Mouse (Mus musculus): ENCODE data around the gene Sema4f. TPM values are rescaled to one million over a fixed set of nuclear protein-coding genes. Genes with fewer than 3 reads are reported as not detected.

The Sema4f gene
- total RNA-seq (2022) = under 1 TPM in 3 of 4 experiments, not detected in 1; 0.17 to 0.31 (median 0.22) TPM

- no peak for DNase-seq (ENCODE audit: low spot score)
Observed at GRCm38 (mm10) chr6:82939167-82939912, at the start of gene Sema4f. TSS of gene Sema4f (minus strand) at chr6:82939769.

DNA sequence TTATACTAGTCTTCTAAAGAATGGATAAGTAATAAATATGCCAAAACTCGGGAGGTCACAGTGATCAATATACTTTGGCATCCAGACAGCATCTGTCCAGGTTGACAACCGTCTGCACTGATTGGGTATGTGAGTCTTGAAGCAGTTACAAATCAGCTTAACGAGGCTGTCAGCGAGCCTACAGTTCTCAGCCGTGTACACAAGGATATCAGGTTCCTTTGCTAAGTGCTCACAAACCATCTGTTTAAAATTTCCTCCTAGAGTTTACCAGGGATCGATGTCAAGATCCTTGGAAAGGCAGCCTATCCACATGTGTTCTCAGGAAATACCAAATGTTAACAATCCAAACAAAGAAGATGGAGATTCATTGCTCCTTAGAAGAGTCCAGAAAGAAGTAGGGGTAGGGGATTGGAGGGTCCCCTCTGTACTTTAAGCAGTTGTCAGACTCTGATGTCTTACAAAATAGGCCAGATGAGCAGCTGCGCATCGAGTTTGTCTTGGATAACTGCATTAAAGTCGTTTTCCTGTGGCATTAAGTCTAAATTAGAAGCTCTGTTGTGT lies 47.9 kb upstream of the Sema4f start:
- no peak for DNase-seq (ENCODE audit: low spot score)

DNA sequence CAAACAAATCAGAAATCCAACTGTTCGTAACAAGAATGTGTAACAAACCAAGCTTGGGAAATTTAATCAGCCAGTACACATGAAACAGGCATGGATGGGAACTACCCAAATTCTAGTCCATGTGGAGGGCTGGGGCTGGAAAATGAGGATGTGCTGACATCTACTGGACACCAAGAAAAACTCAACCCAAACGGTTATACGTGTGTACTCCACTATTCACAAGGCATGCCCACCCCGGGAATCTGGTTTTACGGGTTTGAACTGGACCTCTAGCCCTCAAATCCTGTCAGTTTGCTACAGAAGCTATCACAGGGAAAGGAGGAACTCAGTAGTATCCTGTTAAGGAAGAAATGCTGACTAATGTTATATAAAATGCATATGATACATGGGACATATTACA lies 31.5 kb upstream of the Sema4f start:
- peak; percentile 28 for DNase-seq (ENCODE audit: low spot score)

DNA sequence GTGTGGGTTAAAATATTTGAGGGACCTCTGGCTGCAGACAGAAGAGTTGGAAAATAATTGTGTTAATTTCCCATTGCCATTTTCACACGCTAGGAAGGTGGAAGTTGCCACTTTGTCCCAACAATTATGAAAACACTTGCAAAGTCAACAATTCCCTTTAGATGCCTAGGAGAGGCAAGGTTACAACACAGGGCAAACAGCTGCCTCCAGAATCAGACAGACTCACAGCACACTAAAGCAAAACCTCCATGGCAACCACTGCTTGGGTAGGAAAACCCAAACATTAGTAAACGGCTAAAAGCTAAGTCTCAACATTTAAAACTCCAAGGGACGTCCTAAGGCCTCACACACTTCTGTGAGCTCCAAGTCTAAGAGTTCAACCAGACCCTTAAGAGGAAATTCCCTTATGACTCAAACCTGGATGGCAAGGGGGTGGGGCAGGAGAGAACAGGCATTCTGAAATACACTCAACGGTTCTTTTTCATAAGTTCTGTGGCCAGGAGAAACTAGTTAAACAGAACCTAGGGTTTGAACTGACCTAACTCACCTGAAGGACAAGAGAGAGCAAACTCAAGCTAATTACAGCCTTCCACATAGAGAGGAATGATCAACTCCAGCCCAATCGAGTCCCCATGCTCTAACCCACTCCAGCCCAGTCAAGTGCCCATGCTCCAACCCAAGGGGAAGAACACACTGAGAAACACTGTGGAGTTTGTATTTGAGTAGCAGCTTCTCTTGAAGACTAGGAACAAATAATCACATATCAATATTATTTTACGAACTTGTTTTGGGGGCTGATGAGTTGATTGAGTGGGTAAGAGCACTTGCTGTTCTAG lies 29.9 kb upstream of the Sema4f start:
- DNase-seq (ENCODE audit: low spot score) = no peak

DNA sequence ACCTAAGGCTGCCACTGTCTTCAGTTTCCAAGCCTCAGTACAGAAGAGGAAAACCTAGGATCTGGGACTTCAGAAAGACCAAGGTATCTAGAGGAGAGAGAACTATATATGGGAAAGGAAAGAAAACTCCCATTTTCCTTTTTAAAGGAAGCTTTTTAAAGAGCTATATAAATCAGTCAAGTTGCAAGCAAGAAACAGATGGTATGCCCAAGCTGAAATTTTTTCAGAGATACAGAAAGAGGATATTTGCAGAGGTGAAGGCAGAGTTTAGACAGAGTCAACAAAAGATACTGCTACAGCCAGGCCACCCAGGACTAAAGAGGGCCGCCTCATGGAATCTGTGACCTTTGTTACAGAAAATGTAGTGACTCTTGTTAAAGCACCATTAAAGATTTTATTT lies 22.1 kb upstream of the Sema4f start:
- DNase-seq (ENCODE audit: low spot score) = no peak

GRCm38 (mm10) chr6:82956553-82957251 lies 17.1 kb upstream of the Sema4f start:
- no peak for DNase-seq (ENCODE audit: low spot score)

GRCm38 (mm10) chr6:82946651-82947050 lies 7.1 kb upstream of the Sema4f start, which contains the start of gene M1ap:
TSS of gene M1ap (plus strand) at chr6:82946902.
- DNase-seq (ENCODE audit: low spot score) = no peak

DNA sequence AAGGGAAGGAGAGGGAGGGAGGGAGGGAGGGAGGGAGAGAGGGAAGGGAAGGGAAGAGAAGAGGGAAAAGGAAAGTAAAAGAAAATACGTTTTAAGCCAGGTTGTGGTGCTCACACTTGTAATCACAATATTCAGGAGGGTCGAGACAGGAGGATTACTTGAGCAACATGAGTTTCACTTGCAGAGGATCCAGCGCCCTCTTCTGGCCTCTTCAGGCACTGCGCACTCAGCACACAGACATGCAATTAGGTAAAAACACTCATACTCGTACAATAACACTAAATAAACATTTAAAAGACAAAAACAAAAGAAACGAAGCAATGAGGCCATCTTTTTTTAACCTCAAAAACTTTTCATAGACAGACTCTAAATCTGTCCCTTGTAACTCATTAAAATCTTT lies 6.2 kb upstream of the Sema4f start:
- no peak for DNase-seq (ENCODE audit: low spot score)

GRCm38 (mm10) chr6:82940765-82941164 lies 1.2 kb upstream of the Sema4f start:
- no peak for DNase-seq (ENCODE audit: low spot score)

GRCm38 (mm10) chr6:82934616-82935230 lies 4.8 kb downstream of the Sema4f start:
- DNase-seq (ENCODE audit: low spot score) = no peak

- no peak for DNase-seq (ENCODE audit: low spot score)
Observed at GRCm38 (mm10) chr6:82927617-82928016, 12.0 kb downstream of the Sema4f start.

DNA sequence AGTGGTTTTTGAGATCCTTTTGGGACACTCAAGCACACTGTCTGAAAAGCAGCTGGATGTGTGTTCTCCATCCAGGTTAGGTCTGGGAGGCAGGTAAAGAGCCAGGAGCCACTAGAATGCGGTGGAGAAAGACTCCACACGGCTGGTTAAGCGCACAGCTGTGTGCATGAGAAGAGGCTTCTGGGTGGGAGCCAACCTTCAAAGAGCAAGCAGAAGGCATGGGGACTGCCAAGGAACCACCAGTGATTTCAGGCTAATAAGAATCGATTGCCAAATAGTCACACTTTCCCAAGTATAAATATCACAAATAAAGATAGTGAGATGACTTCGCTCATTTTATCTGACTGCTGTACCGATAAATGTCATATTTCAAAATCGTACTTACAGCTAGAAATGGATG lies 13.0 kb downstream of the Sema4f start:
- DNase-seq (ENCODE audit: low spot score) = no peak

DNA sequence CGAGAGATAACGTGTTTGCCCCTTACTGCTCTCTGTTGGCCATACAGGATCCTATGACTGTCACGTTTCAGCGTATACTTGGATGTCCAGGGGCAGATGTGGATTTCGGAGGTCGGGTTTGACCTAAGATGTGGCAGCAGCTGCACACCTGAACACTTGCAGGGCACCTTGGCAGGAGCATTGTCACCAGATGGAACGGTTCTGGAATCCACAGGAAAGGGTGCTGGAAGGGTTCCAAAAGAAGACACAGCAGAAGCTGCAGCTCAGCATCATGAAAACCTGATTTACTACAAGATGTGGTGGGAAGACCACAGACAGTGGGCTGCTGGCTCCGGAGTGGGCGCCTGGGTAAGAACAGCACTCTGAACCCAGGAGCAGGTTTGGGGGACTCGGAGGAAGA lies 13.5 kb downstream of the Sema4f start:
- no peak for DNase-seq (ENCODE audit: low spot score)

GRCm38 (mm10) chr6:82925005-82925404 lies 14.6 kb downstream of the Sema4f start:
- DNase-seq (ENCODE audit: low spot score) = no peak

GRCm38 (mm10) chr6:82921426-82922224 lies 17.9 kb downstream of the Sema4f start:
- DNase-seq (ENCODE audit: low spot score) = no peak

GRCm38 (mm10) chr6:82919520-82919919 lies 20.0 kb downstream of the Sema4f start:
- DNase-seq (ENCODE audit: low spot score) = no peak

DNA sequence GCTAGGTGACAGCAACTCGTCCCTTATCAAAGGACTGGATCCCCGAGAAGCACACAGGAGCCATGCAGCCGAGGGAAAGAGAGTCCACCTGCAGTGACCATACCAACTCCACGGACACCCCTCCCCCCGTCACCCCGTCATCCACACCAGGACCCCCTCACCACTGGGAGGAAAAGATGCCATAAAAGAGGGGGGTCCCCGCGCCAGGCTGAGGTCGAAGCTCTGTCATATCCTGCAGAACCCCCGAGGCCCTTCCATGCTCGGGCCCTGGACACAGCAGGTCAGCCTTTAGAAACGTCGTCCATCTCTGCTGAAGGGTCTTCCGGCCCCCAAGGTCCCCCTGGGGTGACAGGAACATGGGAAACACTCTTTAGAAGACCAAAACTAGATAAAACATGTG lies 21.2 kb downstream of the Sema4f start:
- no peak for DNase-seq (ENCODE audit: low spot score)

DNA sequence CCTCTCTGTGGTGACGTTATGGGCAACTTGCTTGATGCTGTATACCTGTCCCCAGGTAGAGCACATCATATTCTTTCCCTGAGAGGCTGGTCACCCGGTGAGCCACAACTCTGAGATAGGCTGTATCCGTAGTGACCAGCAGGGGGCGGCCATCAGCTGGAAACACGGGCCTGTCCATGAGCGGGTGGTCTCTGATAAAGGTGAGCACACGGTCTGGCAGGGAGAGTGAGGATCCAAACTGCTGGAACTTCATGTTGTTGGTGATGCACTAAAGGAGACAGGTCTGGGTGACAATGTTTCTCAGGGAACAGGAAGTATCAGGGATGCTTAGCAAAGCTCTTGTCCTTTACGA lies 21.8 kb downstream of the Sema4f start:
- no peak for DNase-seq (ENCODE audit: low spot score)

DNA sequence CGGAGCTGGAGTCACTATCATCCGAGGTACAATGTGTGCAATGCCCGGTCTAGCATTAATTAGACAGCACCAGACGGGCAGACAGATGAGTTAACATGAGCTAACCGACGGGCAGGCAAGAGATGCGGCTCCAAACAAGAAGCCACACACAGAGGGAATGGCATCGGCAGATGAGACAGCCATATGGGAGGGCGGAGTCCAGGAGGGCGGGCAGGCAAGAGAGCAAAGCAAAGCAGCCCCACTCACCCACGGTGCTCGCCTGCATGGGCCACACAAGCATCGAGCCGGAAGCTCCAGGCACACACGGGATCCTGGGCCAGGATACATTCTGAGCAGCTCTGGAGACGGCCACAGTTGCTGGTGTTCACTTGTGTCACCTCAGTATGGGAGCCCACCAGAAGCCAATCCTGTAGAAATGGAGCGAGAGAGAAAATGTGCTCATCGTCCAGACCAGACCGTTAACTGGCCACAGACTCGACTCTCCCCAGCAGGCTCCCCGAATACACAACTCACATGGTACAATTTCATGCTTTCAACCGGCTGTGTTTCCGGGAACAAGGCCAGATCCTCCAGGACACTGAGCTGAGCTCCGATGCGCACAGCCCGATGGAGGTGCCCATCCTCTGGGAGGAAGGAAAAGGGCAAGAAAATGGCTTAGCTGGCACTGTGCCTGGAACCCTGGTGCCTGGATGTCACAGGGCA lies 22.3 kb downstream of the Sema4f start:
- DNase-seq (ENCODE audit: low spot score) = no peak

DNA sequence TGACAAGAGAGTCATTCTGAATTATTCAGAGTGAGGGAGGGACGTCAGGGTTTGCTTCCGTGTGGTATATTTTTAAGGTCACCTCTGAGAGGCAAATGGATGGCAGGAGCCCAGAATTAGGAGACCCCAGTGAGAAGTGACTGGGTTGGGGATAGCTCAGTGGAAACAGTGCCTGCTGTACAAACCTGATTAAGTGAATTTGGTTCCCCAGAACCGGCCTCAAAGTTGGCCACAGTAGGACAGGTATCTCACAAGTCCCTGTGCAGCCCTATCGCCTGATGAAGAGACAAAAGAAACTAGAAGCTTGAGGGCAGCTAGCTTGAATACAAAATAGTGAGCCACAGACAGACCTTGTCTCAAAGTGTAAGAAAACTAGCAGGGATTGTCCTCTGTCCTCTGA lies 23.1 kb downstream of the Sema4f start:
- no peak for DNase-seq (ENCODE audit: low spot score)

Measured in heart, adult 8-10 months (tissue).